Mouse (Mus musculus) MEL (cell line): Measurements from ENCODE around the gene Prkce.

ENCODE experiments used
- CTCF ChIP-seq, 3 experiments: IDR thresholded peaks in 2 of 3; conservative IDR thresholded peaks in 1 of 3; 2 replicates each; pipeline ENCODE4 v1.5.1; 2011 to 2012; ENCODE audit warnings: low read length in 3 of 3, low read depth in 2 of 3, mild to moderate bottlenecking in 2 of 3, improper control_type of control experiment in 1 of 3, inconsistent platforms in 1 of 3, mixed read lengths in 1 of 3, moderate library complexity in 1 of 3; ENCODE audit not compliant: control insufficient read depth in 1 of 3, insufficient read depth in 1 of 3, poor library complexity in 1 of 3, severe bottlenecking in 1 of 3
- ETS1 ChIP-seq: IDR thresholded peaks from 2 replicates; pipeline ENCODE4 v1.6.1; 2012; ENCODE audit warnings: low read depth, mild to moderate bottlenecking, inconsistent platforms, low read length, improper control_type of control experiment, moderate library complexity
- MAFK ChIP-seq: IDR thresholded peaks from 2 replicates; pipeline ENCODE4 v1.6.1; 2011; ENCODE audit warnings: low read depth, mild to moderate bottlenecking, low read length, improper control_type of control experiment, borderline replicate concordance
- MXI1 ChIP-seq: IDR thresholded peaks from 2 replicates; pipeline ENCODE4 v1.6.1; 2011; ENCODE audit warnings: mild to moderate bottlenecking, low read depth, low read length, improper control_type of control experiment
- NELFE ChIP-seq: IDR thresholded peaks from 2 replicates; pipeline ENCODE4 v1.6.1; 2011; ENCODE audit warnings: low read depth, low read length, improper control_type of control experiment
- POLR2A ChIP-seq, 2 experiments: IDR thresholded peaks; 2 replicates each; pipeline ENCODE4 v1.6.1; 2011 to 2012; ENCODE audit warnings: low read length in 2 of 2, mild to moderate bottlenecking in 2 of 2, control low read depth in 1 of 2, improper control_type of control experiment in 1 of 2, low read depth in 1 of 2, moderate library complexity in 1 of 2; ENCODE audit not compliant: control insufficient read depth in 1 of 2, insufficient read depth in 1 of 2, poor library complexity in 1 of 2
- RAD21 ChIP-seq: IDR thresholded peaks from 2 replicates; pipeline ENCODE4 v1.6.1; 2011; ENCODE audit warnings: mild to moderate bottlenecking, low read depth, low read length, improper control_type of control experiment
- RCOR1 ChIP-seq: IDR thresholded peaks from 2 replicates; pipeline ENCODE4 v1.6.1; 2012; ENCODE audit warnings: low read depth, mild to moderate bottlenecking, inconsistent platforms, low read length, improper control_type of control experiment
- UBTF ChIP-seq: IDR thresholded peaks from 2 replicates; pipeline ENCODE4 v1.6.1; 2012; ENCODE audit warnings: low read depth, mild to moderate bottlenecking, inconsistent platforms, low read length, improper control_type of control experiment, moderate library complexity, borderline replicate concordance; ENCODE audit not compliant: insufficient read depth
- USF2 ChIP-seq, 2 experiments: IDR thresholded peaks; 2 replicates each; pipeline ENCODE4 v1.6.1; 2011 to 2012; ENCODE audit warnings: improper control_type of control experiment in 2 of 2, low read length in 2 of 2, borderline replicate concordance in 1 of 2, inconsistent platforms in 1 of 2, low read depth in 1 of 2, mild to moderate bottlenecking in 1 of 2; ENCODE audit not compliant: insufficient read depth in 1 of 2
- ZMIZ1 ChIP-seq: IDR thresholded peaks from 2 replicates; pipeline ENCODE4 v1.6.1; 2012; ENCODE audit warnings: low read depth, mild to moderate bottlenecking, inconsistent platforms, low read length, improper control_type of control experiment, moderate library complexity
- ZNF384 ChIP-seq: IDR thresholded peaks from 2 replicates; pipeline ENCODE4 v1.6.1; 2012; ENCODE audit warnings: low read depth, mild to moderate bottlenecking, inconsistent platforms, low read length, improper control_type of control experiment

DNA sequence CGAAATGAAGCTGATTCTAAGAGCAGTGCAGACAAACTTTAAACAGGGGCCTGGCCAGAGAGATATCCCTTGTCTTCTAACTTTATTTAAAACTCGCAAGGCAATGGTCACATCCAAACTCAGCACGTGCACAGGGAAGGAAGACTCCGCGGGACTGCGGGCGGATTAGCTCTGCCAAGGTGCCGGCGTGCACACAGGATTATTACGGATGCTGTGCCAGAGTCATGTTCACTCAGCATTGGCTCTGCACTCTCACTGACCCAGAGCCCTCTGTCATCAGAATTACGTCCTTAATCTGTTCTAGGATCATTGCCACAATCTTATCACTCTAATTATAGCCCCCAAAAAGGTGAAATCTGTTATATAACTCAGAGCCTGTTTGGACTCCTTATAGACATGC, 353.7 kb downstream of the Prkce start:
- no peak for TF ChIP-seq POLR2A (IDR thresholded peaks at IDR 0.05; ENCODE audit: control insufficient read depth in 1 of 2, insufficient read depth in 1 of 2, low read depth in 1 of 2, low read length in 2 of 2, poor library complexity in 1 of 2)
- TF ChIP-seq RAD21 = no peak
- no peak for TF ChIP-seq ETS1
- no peak for TF ChIP-seq MAFK
- TF ChIP-seq MXI1 = no peak
- no peak for TF ChIP-seq CTCF (IDR thresholded peaks at IDR 0.05 in 2 of 3, conservative IDR thresholded peaks at IDR 0.05 in 1 of 3; ENCODE audit: control insufficient read depth in 1 of 3, insufficient read depth in 1 of 3, low read depth in 2 of 3, low read length in 3 of 3, poor library complexity in 1 of 3, severe bottlenecking in 1 of 3)
- no peak for TF ChIP-seq ZNF384
- no peak for TF ChIP-seq RCOR1
- TF ChIP-seq UBTF = no peak
- no peak for TF ChIP-seq USF2 (IDR thresholded peaks at IDR 0.05; ENCODE audit: borderline replicate concordance in 1 of 2, insufficient read depth in 1 of 2, low read depth in 1 of 2, low read length in 2 of 2)
- TF ChIP-seq ZMIZ1 = no peak
- no peak for TF ChIP-seq NELFE
